Mouse (Mus musculus) common myeloid progenitor, adult 5-6 weeks (primary cell): ENCODE results near the gene Spn. TPM values are rescaled to one million over a fixed set of nuclear protein-coding genes. Genes with fewer than 3 reads are reported as not detected.
"Not testable (repeated sequence)": the region's sequence is repeated elsewhere in the genome, so short reads cannot be mapped to it uniquely, and the experiment has no call there.

Experiments used
- ATAC-seq: replicated peaks from 2 replicates; pipeline ENCODE4 v1.8.0; 2016; ENCODE audit warnings: low read depth, mild to moderate bottlenecking, moderate TSS enrichment, inconsistent platforms; ENCODE audit not compliant: poor library complexity, severe bottlenecking
- total RNA-seq: library from RNA; stranded (forward); fragments of 200-1000, 187-1606 nt; gene quantifications from 2 replicates; pipeline ENCODE4 v1.2.3, GENCODE M21; 2017

Spn gene
- total RNA-seq = 278 and 335 TPM in 2 replicates

DNA sequence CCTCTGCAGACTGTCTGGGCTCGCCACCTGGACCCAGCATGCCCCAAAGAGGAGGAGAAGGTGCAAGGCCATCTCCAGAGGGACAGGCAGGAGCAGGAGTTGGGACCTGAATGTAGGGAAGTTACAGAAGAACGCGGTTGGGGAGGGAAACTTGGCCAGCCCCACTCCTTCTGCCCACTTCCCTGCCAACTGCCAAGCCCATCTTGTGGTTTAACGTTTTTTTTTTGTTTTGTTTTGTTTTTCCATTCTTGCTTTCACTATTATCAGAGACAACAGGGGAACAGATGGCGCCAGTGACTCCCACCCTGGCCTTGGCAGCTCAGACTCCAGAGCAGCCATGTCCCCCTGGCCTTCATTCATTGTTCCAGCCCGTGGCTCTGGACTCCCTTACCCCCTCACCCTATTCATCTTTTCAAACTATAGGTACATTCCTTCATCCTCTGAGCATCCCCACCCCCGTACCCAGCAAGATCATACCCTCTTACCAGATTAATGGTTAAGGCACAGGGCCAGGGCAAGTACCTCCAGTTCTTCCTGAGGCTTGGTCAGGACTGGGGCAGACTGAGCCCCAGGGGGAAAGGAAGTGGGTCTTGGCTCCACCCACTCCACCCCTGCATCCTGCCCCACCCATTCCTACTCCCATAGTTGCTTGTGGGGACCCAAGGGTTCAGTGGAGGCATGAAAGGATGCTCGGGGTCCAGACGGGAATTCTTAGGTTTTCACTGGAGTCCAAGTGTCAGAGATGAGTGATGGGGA, at the start of gene Spn:
Spn (minus strand) TSS at position 562 of the 756 bp plus-strand sequence.
- peak; percentile 68 for ATAC-seq

DNA sequence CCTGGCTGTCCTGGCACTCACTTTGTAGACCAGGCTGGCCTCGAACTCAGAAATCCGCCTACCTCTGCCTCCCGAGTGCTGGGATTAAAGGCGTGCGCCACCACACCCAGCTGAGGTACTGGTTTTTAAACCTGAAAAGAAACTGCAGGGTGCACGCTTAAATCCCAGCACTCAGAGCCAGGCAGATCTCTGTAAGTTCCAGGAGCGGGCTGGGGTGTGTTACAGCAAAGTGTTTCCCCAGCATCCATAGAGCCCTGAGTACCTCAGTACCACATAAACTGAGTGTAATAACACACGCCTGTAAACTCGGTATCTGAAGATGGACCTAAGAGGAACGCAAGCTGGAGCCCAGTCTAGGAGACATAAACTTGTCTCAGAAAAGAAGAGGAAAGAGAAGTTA, 49.7 kb upstream of the Spn start:
- no peak for ATAC-seq

DNA sequence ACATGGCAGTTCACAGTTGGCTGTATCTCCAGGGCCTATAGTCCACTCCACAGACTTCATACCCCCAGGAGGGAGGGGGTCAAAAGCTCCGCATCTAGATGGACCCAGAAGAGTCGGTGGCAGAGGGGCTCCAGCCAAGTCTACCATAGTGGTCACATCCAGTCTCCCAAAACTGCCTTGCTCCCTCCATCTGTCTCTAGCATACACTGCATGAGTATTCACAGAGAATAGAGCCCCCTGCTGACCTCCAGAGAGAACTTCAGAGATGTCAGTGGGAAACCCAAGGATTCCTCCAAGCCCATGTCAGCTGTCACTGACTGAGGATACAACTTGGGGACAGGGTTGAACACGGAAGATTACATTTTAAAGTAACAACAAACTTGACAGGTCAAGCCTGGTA, 48.0 kb upstream of the Spn start:
- ATAC-seq = peak; percentile 39; the same call in 1 of the 2 replicates

DNA sequence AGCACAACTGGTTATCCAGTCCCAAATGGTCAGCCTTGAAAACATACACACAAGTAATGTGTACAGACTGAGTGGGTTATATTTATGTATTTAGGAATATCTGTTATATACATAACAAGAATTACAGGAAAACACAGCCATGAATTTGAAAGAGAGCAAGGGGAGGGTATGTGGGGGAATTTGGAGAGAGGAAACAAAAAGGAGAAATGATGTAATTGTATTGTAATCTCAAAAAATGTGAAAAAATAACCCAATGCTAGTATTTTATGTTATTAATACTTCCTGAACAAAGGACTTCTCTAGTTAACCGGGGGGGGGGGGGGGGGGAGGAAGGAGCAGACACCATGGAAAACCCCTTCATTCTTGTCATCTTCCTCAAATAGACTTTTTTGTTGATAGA, 47.1 kb upstream of the Spn start:
- ATAC-seq = no peak

DNA sequence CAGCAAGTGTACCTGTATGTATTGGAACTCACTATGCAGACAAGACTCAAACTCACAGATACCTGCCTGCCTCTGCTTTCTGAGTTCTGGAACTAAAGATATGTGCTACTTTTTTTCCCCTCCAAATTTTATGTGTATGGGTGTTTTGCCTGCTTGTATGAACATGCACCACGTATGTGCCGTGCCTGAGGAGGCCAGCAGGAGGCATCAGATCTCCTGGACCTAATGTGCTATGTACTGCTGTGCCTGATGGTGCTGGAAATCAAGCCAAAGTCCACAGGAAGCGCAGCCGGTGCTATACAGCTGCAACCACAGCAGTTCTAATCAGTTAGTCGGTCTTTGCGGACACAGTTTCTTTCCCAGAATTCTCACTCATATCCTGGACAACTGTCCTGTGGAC, 46.2 kb upstream of the Spn start:
- peak; percentile 50; the same call in 1 of the 2 replicates for ATAC-seq

DNA sequence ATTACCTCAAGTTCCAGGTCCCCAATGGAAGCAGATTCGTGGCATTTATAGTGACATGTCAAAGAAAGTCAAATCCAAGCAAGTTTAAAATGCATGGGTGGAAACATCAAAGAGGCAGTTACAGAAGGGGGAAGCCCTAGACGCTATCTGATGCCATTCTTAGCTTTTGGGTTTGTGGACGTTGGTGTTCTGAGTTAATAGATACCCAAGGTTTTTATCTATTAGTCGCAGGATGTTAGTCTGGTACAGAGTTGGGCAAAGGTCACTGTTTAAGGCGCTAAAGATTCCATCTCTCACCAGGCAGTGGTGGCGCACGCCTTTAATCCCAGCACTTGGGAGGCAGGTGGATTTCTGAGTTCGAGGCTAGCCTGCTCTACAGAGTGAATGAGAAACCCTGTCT, 45.7 kb upstream of the Spn start:
- peak; percentile 52 for ATAC-seq

DNA sequence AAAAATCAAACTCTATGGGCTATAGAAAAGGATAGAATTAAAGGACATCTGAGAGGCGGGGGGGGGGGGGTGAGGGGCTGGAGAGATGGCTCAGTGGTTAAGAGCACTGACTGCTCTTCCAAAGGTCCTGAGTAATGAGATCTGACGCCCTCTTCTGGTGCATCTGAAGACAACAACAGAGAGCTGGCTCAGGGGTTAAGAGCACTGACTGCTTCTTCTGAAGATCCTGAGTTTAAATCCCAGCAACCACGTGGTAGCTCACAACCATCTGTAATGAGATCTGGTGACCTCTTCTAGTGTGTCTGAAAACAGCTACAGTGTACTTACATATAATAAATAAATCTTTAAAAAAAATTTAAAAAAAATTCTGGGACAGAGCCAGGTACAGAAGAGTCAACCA, 44.1 kb upstream of the Spn start:
- ATAC-seq = not testable (repeated sequence)

DNA sequence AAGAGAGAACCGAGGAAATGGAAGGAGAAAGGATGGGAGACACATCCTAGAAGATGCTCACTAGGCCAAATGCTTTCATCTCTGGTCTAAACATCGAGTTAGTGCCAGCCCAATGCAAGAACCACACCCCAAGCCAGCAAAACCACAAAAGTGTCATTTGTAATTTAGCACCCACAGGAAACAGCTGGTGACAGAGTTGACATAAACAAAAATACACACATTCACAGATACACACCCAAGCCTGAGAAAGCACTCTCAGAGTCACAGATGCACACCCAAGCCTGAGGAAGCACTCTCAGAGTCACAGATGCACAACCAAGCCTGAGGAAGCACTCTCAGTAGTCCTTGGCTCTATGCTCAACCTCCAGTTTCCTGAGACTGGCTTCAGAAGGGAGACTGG, 43.2 kb upstream of the Spn start:
- peak; percentile 34; the same call in 1 of the 2 replicates for ATAC-seq

DNA sequence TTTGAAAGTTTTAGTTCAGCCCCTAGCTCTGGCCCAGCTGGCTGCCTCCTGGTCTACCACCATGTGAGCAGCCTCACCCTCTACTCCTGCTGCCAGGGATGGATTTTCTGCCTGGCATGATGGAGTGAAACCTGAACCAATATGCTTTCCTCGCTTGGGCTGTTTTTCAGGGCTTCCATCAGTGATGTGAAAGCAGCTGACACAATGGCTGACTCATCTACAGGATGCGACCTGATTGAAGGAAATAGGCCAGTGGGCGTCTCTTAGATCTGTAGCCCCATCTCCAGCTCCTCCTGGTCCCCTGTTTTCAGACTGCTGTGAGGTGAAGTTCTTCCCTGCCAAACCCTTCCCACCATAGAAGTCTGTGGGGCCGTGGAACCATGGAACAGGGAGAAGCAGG, 39.3 kb upstream of the Spn start:
- ATAC-seq = no peak

DNA sequence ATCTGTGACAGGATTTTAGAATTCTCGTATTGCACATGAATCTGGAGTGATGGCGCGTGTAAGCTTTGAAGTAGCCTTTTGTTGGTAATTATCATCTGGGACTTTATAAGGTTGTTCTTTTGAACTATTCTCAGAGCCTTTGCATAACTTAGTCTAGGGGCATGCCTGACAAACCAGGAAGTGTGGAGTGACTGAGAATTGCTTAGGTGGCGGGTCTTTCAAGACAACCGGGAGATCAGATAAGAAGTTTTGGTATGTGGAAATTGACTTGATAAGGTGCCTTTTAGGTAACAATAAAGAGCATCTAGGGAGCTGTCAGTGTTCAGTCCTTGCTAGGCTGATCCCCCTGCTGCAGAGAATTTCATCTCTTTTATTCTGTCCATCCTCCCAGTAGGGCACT, 28.9 kb upstream of the Spn start:
- 0 out of 2 replicates have a peak, but pooled peaks have one; percentile 8 for ATAC-seq

DNA sequence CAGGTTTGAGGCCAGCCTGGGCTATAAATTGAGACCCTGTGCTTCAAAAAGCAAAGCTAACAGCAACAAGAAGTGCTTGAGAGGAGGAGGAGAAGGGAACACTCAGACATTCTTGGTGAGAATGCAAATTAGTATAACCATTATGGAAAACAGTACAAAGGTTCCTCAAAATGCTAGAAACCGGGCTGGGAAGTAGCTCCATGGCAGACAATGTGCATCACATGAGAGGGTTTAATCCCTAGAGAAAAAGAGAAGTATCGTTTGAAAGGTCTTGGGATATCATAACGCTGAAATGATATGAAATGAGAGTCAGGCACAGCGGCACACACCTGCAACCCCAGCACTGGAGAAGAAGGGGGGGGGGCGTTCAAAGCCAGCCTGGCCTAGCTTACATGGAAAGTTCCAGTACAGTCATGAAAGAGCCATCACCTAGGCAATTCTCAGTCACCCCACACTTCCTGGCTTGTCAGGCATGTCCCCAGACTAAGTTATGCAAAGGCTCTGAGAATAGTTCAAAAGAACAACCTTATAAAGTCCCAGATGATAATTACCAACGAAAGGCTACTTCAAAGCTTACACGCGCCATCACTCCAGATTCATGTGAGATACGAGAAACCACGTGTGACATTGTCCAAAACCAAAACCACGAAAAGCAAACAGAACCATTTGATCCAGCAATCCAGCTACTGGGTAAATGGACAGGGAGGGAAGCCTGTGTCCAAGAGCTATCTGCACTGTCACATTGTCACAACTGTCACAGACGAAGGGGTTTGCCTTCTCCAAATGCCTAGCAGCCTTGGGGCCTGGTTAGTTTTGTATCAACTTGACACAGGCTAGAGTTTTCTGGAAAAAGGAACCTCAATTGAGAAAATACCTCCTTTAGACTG, 28.2 kb upstream of the Spn start:
- ATAC-seq = no peak

DNA sequence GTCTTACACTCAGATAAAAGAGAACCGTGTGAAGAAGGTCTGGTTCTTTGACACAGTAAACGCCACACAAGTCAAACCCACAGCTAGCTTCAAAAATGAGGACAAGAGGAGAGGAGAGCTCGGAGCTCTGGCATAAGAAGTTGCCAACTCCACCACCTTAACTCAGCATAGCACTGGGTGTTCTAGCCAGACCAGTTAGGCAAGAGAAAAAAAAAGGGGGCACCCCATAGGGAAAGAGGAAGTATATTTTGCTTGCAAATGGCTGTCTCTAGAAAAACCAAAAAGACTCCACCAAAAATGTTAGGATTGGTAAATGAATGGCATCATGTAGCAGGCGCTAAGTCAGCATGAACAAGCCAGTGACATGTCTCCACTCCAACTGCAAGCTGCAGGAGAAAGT, 26.4 kb upstream of the Spn start:
- 0 out of 2 replicates have a peak, but pooled peaks have one; percentile 18 for ATAC-seq

DNA sequence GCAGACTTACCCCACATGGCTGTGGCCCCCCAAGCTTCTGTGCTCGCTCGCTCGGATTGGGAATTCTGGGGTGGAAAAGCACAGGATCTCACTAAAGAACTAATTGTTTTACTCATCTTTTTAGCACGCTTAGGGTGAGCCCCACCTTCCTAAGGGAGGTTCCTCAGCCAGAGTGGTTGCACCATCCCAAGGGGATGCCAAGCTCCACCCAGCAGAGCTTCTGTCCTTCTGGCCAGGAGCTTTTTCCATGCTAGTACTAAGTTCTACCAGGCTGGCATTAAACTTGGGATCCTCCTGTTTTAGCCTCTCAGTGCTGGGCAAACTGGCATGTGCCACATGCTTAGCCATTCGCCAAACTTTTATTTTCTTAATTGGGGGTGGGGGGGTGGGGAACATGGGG, 24.9 kb upstream of the Spn start:
- no peak for ATAC-seq

DNA sequence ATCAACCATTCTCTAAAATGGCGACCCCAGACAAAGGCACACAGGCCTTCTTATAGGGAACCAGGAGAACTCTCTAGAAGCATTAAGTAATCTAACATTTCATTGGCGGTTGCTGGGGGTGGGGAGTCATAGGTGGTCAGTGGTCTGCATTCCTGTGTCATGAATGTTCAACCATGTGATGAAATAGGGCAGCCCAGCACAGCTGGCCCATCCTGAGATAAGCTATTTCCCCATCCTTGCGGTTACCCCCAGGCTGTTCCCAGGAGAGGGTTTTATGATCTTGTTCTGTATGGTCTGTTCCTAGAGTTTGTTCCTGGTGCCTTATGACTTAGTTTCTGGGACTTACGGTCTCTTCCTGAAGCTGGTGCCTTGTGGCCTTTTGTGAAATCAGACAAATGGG, 19.9 kb upstream of the Spn start:
- peak; percentile 64 for ATAC-seq

DNA sequence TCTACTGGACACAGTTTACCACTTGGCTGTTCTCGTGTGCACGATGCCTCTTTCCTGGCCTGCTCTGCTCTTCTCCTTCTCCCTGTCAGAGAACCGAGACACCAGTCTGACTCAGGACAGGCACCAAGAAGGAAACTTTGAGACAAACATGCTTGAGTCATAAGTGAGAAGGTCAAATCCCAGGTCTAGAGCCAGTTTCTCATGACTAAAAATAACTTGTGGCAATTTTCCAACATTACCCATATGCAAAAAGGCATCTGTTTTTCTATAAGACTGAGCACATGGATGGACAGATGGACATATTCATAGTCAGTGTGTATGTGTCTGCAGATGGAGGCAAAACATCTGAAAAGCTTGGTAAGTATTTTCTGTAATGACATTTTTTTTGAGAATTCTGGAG, 15.9 kb upstream of the Spn start:
- ATAC-seq = no peak

DNA sequence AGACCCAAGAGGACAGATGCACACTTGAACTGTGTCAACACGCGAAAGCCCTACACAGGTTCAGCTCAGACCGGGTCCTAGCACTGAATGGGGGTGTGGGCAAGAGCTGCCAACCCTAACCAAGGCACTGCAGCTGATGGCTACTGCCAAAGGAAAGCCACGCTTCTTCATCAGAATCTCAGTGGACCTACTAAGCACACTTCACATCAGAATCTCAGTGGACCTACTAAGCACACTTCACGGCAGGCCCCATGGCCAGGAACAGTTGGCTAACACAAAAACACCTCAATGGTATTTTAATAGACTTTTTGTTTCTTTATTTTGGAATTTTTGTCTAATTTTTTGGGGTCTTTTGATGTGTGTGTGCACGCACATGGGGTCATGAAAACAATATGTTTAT, 14.8 kb upstream of the Spn start:
- ATAC-seq = no peak

DNA sequence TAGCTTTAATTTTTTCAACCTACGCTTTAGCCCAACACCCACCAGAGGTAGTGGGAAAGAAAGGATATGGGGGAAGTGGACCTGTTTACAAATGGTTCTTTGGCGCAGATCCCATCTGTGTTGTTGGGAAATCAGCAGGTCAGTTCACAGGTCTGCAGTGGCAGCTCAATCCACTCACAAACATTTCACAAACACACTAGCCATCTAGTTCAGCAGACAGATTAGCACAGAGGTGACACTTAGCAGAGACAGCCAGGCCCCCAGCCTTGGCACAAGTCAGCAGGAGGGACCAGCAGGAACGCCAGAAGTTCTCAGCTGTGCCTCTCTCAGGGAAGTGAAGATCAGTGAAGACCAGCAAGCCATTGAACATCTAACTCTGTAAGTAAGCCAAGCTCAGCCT, 10.3 kb upstream of the Spn start:
- ATAC-seq = no peak

DNA sequence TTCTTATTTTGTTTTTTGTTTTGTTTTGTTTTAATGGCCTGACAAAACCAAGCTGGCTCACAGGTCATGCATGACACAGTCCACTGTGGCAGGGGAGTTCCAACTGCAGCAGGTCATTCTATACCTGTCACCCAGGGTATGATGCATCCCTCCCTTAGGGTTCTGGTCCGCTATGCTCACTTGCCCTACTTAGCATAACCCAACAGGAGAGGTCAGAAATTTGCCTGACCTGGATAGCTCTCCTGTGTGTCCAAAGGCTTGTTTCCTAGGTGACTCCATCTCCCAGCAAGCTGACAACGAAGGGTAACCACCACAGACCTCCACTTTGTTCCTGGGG, 8.6 kb upstream of the Spn start:
- ATAC-seq = no peak

DNA sequence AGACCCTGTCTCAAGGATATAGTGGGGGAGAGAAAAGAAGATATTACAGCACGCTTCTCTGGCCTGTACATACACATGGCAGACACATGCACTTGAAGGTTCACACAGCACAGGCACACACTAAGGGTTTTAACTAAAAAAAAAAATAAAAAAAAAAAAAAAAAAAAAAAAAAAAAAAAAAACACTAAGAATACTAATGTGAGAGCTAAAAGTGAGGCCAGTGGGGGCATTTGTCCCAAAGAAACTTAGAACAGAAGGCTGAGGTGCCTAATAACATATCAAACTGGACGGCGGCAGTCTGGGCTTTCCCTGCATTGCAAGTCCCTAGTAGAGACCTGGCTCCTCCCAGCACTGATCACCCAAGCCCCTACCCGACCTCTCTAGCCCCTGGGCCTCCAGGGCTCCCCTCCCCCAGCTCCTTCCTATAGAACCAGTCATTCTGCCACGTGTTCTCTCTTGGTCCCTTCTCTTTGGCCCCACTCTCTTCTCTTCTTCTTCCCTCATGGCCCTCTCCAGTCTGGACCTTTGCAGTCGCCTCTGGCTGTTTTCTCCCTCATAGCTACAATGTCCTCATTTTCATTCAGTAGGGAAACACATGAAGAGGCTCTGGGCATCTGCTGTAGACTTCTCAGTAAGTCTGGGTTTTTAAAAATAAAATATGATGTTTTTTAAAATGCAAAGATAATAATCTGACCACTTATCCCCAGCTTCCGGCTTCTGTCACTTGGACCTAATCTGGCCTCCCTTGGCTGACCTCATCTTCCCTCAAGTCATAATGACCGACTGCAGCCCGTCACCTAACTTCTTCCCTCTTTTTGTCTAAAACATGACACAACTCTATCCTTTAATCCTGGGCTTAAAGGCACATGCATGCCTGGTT, 8.0 kb upstream of the Spn start:
- peak; percentile 37 for ATAC-seq

DNA sequence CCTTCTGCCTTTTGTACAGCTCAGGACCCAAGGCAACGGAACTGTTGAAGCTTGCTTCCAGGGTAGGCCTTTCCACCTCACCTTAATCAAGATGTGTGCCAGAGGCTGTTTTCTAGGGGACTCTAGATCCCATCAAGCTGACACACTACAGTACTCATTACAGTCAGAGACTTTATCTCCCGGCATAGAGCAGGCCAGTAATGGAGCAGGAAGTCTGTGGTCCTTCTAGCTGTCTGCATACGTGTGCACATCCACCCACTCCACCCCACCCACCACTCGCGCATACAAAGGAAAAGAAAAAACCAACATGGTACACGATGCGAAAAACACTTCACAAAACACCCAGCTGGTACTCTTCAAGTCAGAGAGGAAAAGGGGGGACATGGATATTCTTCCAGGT, 6.8 kb upstream of the Spn start:
- peak; percentile 40 for ATAC-seq
